Mouse (Mus musculus) left cerebral cortex, postnatal 10 days (tissue): ENCODE results near the gene Rsc1a1. TPM values are rescaled to one million over a fixed set of nuclear protein-coding genes. Genes with fewer than 3 reads are reported as not detected.
A peak's percentile ranks its signal among the peaks of the same experiment; 100 is the strongest.

ENCODE experiments used
- DNase-seq, 2 experiments: peaks; one replicate each; pipeline ENCODE4 v3.0.0; 2021 to 2022; ENCODE audit warnings: low spot score in 2 of 2, mixed read lengths in 1 of 2; ENCODE audit errors: extremely low spot score in 1 of 2
- intact Hi-C: fragments of 180-260 bp; cut with DNase I; formaldehyde crosslinking; loops from one replicate; pipeline ENCODE4 v1.15.1; 2025
- total RNA-seq, 2 experiments: library from RNA; stranded (reverse); gene quantifications; 2 replicates each; pipeline ENCODE4 v1.2.3; 2021

Gene Rsc1a1
- total RNA-seq: 1 to 10 TPM in 1 of 2 experiments, under 1 TPM in 1; 0.41 to 3.0 TPM

DNA sequence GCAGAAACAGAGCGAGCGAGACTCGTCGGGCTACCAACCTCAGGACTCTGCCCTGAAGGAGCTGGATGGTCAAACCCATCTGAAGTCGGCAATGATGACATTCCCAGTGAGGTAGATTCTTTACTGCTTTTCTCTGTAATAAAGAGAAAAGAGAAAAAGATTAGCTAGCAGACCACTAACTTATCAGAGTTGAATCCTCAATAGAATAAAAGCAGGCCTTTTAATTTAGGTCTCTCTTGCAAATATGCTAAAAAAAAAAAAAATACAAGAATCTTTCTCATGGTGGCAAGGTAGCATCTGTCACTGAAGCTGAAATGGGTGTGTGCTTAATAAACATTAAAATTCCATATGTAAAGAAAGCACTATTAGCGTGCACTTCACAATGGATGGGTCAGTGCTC lies at the start of gene Rsc1a1:
Gene Rsc1a1 (minus strand): TSS at position 101 of the 400 bp plus-strand sequence.
- DNase-seq: no peak
- intact Hi-C loops: no loop called here

DNA sequence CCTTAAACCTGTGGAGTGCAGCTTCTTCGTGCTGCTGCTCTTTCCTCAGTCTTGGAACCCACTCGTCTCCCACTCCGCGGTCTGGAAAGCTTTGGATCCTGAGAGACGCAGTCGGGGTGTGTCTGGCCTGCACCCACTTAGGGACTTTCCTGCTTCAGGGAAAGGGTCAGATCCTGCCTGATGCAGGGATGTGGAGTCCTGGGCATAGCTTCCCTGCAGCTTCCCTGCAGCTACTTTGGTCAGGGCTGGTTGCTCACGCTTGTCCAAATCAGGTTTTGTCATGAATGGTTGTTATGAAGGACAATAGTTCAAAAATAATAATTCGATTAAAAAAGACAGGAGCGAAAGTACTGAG lies 49.8 kb upstream of the Rsc1a1 start:
- DNase-seq: no peak
- intact Hi-C loops: no loop called here

DNA sequence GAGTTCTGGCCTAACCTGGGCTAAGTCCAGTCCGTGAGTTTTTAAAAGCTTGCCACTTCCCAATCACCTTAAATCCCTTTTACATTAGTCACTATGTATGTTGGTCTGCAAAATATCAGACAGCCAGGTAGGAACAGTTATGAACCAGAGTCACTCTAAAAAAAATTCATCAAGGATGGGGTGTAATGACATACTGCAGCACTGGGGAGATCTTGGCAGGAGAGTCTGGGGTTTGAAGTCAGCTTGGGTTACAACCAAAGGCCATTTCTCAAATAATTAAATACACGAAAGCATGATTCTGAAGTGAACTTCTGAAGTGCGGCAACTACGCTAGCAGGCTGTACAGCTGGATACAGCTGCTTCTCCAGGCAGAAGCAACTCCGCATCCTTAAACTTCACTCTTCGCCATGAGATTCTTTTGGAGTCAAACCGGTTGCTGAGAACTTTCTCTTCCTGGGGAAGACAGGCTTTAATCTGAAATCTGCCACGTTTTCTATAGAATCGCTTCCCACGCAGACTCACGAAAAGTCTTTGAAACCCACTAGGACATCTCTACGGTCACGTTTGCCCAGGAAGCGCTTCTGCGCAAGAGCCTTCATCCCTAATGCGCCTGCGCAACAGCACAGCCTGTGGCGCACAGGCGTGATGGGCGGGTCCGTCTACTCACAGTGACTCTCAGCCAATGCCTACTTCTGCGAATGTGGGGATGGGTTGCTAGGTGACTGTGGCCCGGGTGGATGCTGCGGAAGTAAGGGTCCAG lies 49.2 kb upstream of the Rsc1a1 start:
- DNase-seq: peak; percentile 93 to 95
- intact Hi-C loops: no loop called here

DNA sequence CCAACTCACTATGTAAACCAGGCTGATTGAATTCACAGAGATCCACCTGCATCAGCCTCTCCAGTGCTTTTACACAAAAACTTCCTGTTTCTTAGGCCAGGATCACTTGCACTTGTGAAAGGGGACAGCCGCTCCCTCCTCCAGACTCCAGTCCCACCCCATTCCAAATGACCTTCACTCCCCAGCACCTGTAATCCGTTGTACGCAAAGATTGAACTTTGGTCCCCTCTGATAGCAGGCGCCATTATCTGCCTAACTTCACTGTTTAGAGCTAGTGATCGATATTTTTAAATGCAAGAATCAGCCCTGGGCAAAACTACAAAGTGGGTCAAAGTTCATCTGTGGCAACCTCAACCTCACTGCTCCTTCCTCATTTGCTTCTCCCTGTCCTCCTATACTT lies 46.4 kb upstream of the Rsc1a1 start:
- intact Hi-C loops: no loop called here
- DNase-seq: no peak

DNA sequence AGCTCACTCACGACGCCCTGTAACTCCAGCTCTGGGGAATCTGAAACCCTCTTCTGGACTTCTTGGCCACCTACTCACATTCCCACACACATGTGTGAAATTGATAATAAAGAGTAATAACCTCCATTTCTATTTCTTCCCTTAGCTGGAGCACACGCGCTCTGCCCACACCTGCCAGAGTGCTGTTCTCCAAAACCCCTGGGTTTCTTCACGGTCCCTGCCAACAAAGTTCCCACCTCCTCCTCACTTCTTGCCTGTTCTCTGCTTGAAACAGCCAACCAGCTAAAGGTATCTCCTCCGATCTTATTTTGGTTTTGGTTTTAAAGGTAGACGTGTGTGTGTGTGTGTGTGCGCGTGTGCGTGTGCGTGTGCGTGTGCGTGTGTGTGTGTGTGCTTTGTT lies 45.0 kb upstream of the Rsc1a1 start:
- no peak for DNase-seq
- intact Hi-C loops: no loop called here

DNA sequence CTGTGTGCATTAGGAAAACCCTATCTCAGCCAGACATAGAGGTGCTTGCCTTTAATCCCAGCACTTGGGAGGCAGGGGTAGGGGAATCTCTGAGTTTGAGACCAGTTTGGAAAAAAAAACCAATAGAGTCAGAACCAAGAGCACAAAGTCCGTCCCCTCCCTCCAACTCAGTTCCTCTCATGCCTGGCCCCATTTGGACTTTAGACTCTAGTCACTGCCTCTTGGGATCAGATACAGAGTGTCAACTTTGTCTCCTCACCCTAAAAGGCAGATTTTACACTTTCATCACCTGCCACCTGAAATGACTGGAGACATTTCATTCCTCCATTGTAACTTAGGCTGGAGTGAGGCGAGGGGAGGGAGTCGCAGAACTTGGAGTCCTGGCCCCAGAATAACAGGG lies 43.9 kb upstream of the Rsc1a1 start:
- no peak for DNase-seq
- intact Hi-C loops: no loop called here

DNA sequence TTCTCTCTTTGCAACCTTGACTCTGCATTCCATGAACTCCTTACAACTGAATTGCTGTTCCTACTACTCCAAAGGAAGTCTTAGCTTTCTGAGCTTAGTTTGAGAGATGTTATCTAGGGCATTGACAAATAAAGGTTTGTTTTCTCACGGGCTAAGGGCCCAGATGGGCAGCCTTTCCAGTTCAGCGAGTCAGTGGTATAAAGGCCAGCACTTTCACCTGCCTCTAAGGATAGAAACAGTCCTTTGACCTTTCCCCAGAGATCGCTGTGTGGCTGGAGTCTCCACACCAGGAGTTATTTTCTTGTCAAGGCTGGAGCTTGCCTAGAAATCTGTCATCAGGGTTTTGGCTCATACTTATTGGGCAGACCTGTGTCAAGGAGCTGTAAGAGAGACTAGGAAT lies 40.3 kb upstream of the Rsc1a1 start:
- intact Hi-C loops: no loop called here
- DNase-seq: no peak

DNA sequence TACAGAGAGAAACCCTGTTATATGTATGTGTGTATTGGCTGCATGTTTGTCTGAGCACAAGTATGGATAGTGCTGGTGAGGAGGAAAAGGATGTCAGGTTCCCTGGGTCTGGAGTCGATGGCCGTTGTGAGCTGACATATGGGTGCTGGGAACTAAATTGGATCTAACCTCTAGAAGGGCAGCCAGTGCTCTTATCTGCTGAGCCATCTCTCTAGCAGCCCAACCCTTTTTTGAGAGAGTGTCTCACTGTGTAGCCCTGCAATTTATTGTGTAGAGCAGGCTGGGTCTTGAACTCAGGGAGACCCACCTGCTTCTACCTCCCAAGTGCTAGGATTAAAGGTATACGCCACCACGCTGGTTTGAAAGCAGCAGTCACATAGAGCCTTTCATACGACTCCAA lies 39.9 kb upstream of the Rsc1a1 start:
- intact Hi-C loops: no loop called here

DNA sequence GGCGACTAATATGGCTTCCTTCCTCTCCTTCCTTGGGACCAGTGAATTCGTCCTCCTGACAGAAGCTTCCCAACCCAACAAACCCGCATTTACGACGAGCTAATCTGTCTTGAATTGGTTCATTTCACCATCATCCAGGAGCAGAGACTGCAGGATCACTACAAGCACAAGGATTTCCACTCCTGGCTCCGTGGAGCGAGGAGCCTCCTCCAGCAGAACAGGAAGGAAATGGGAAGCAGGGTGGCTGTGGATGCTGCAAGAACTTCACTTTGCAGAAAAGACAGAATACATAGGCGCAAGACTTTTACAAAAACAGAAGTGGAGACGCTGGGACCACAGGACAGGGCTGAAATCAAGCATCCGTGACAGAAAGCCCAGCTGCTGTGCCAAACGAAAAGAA lies 39.2 kb upstream of the Rsc1a1 start:
- no peak for DNase-seq
- intact Hi-C loops: no loop called here

More for the DNA sequence above, 39.9 kb upstream of the Rsc1a1 start:
- DNase-seq: no peak

DNA sequence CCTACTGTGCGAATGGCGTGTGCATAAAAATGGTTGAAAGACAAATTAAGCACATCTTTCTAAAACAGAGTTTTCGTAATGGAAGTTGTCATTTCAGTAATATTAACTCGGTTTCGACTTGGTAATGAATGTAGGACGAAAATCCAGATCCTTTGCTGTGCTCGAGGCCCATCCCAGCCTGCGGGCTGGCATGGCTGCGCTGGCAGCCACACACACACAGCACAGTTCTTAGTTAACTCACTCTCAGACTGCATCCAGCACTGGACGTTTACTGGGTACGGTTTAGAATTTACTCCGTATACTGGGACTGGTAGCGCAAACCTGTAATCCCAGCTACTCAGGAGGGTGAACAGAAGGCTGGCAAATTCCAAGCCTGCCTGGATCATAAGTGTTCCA lies 38.3 kb upstream of the Rsc1a1 start:
- no peak for DNase-seq
- intact Hi-C loops: no loop called here

DNA sequence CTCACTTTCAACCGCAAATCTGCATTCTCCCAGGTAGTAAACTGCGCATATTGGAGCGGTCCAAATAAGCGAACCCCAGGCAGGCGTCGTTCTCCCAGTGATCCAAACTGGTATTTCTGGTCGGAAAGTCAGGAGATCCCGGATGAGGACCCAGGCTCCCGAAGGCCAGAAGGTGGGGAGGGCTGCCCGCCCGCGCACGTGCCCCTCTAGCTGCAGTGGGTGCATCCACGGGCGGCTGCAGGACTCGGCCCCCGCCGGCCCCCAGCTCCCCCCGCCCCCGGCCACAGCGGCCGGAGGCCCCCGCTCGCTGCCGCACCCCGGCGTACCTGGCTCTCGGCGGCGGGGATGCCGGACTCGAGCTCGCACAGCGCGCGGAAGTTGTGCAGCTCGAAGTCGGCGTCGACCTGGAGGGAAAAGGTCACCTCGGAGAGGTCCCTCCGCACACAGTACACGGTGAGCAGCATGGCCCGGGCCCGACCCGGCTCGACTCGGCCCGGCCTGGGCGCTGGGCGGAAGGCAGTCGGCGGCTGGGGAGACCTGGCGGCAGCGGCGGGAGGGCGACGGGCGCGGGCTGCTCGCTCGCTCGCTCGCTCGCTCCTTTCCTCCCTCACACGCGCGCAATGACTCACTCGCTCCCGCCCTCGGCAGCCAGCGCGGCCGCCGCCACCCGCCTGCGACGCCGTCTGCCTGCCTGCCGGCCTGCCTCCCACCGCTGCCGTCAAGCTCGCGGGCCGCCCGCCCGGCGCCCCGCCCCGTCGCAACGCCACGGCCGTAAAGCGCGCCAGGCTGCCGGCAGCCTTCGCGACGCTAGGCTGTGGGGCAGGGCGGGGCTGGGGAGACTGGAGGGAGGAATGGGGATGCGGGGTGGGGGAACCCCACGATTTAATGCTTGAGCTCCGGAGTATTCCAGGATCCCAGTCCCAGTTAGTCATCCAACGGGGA lies 37.6 kb upstream of the Rsc1a1 start, which contains the start of gene Ddi2:
Gene Ddi2 (minus strand): TSS at position 689 of the 942 bp plus-strand sequence.
- intact Hi-C loops: no loop called here

DNA sequence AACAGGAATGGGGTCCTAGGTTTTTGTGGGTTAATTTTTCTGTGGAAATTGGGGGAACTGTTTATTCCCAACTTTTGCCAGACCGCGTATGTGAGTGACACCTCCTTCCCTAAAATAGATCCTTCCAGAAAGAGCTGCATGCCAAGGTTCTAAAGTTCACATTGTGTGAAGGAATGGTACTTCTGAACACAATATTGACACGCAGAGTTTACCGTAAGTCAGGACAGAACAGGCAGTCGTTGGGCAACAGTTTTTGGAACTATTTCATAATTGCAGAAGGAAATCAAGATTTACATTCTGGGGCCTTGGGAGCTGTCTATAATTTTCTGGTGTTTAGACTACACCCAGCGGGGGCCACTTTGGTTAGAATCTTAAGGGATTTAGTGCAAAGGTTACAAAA lies 36.6 kb upstream of the Rsc1a1 start:
- no peak for DNase-seq
- intact Hi-C loops: no loop called here

More for the DNA sequence above, 37.6 kb upstream of the Rsc1a1 start, which contains the start of gene Ddi2:
- peak; percentile 81 to 96 for DNase-seq

DNA sequence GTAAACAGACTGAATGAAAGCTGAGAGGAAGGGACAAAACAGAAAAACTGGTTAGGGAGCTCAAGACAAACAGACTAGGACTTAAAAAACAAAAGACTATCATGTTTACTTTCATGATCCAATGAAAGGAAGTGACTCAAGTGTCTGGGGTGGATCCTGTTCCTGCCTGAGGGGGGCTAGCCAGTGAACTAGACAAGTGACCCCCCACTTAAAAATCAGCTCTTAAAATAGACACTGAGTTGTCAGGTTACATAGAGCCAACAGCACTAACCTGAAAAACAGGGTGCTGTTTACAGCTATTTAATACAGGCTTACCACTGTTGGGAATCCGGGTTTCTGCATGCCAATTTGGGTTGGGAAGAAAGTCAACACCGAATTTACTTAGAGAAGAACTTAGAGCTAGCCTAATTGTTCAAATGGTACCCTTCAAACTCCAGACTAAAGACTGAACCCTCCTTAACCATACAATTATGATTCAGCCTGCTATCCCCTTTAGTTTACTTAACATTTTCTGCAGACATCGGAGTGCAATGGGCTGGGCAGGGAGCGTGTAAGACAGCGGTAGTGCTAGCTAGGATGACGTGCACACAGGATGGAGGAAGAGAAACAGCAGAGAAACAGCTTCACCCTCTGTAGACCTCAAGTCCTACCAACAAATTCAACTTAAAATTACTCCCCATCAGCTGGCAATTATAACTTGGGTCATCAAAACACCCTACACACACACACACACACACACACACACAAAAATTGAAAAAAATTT lies 35.5 kb upstream of the Rsc1a1 start:
- intact Hi-C loops: no loop called here
- no peak for DNase-seq

DNA sequence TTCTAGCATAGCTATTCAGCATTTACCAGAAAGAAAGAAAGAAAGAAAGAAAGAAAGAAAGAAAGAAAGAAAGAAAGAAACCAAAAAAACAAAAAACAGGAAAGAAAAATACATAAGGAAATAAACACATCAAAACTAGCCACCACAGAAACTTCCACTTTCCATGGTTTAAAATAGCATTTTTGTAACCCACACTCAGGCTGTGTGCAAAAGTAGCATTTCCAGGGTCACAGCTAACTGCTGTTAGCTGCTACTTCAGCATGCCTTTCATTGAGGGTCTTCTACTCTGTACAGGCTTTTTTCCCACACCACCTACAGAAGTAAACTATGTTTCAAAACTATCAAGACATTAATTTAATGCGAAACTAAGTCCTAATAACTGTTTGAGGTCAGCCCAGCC lies 33.9 kb upstream of the Rsc1a1 start:
- DNase-seq: no peak
- intact Hi-C loops: no loop called here

DNA sequence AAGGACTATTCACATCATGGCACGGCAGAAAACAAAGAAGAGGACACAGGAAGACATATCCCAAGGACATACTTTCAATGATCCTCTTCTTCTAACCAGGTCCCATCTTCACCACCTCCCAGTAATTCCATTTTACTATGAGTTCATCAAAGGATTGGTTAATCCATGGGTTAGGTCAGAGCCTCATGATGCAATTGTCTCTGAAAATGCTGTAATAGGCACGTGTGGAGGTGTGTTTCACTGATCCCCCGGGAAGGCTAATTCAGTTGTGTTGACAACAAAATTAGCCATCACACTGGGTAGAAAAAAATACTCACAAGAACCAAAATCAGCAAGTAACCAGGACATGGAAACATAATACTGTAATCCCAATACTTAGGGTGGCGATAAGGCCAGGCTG lies 32.2 kb upstream of the Rsc1a1 start:
- intact Hi-C loops: no loop called here

DNA sequence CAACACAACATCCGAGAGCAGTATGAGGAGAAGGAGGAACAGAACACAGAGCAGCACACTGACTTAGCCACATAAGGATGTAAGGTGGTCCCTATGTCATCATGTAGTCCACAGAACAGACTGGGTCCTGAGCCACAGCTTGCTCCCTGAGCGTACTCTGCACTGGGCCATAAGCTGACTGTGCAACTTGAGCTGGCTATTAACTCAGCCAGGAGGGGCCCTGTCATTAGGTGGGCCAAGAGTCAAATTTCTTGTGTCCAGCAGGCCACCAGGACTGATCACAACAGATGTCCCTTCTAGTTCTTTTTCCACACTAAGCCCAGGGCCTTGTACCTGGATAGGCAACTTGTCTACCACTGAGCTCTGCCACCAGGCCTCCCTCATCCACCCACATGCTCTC lies 29.6 kb upstream of the Rsc1a1 start:
- intact Hi-C loops: no loop called here
- DNase-seq: no peak

More for the DNA sequence above, 32.2 kb upstream of the Rsc1a1 start:
- no peak for DNase-seq

DNA sequence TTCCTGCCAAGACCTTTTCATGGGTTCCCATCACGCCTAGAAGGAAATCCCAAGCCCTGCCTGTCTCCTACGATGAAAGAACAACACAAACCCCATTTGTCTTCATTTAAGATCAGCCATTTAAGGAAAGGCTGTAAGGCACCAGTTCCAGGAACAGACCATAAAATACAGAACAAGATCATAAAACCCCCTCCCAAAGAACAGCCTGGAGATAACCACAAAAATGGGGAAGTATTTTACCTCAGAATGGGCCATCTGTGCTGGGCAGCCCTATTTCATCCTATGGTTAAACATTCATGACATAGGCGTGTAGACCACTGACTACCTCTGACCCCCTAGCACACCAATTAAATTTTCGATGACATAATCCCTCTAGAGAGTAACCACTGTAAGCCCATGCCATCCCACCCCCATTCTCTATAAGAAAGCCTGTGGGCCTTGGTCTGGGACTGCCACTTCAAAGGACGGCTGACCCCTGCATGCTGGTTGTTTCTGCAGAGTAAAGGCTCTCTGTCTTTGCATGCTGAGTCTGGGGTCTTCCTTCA lies 28.3 kb upstream of the Rsc1a1 start:
- intact Hi-C loops: no loop called here
- DNase-seq: no peak

DNA sequence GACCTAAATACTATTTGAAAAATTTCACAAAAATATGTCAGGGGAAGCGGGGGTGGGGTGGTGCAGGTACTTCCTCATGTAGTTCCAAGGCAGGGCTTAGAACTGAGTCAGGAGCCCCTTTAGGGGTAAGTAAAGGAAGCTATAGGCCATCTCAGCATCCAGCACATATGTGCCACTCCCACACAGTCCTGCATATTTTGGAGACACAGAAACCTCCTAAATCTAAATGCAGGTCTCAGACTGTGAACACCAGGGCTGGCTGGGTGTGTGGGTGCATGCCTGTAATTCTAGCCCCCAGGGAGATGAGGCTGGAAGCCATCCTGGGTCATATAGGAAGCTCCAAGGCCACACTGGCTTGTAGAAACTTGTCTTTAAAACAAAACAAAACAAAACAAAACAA lies 25.9 kb upstream of the Rsc1a1 start:
- intact Hi-C loops: no loop called here
- DNase-seq: no peak

DNA sequence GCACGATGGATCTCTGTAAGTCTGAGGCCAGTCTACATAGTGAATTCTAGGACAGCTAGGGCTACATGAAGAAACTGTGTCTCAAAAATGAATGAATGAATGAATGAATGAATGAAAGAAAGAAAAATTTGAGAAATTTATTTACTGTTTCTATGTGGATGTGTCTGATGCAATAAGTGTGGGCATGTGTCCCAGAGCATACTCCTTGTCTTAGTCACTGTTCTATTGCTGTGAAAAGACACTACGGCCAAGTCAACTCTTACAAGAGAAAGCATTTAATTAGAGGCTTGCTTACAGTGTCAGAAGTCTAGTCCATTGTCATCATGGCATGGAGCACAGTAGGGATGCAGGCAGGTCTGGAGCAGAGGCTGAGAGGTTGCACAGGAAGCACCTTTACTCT lies 23.6 kb upstream of the Rsc1a1 start:
- intact Hi-C loops: no loop called here

More for the DNA sequence above, 23.6 kb upstream of the Rsc1a1 start:
- no peak for DNase-seq
